Comparison of ENCODE assay signal across 9 mouse cellular contexts in the genomic region with DNA sequence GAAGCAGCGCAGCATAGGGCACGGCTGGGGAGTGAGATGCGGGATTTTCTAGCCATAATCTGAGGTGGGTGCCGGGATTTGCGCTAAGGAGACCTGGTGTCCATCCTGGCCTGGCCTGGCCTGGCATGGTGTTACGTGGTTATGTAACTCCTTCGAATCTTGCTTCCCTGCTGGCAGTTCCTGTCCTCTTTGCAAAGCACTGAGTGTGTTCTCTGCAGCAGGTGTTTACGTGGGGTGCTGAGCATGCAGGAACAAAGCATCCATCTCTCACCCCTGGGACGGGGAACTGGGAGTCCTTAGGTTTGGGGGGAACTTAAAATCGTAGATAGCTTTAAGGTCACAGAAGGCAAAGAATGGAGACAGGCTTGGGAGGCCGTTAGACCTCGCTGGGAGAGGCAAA. TPM values are rescaled to one million over a fixed set of nuclear protein-coding genes. Genes with fewer than 3 reads are reported as not detected.
DNase-seq lines count a peak whose midpoint lies in the region; ATAC-seq and TF ChIP-seq lines count a peak whose summit lies in the region.
"Had no signal": no experiment of that assay in that cellular context is flagged by ENCODE, and none has a peak within 500 bp of the region (broad histone marks: within the 10 kb centered on the region; RNA-seq: fewer than 3 reads in every experiment).

No protein-coding gene starts in this region.

- no peak overlapping the region for H3K4me3 ChIP-seq in heart, embryonic 11.5 days (ENCODE audit: low read depth, low read length)
- no peak overlapping the region for H3K4me3 ChIP-seq in intestine, embryonic 15.5 days (replicated peaks)
- H3K4me3 ChIP-seq in left cerebral cortex, adult 2 months: no peak overlapping the region

- intact Hi-C loops in heart, postnatal 10 days (cut with DNase I): no loop called here
- intact Hi-C loops in left cerebral cortex, adult 2 months (cut with DNase I): no loop called here
- intact Hi-C loops in left cerebral cortex, postnatal 10 days (cut with DNase I): no loop called here

- peak overlapping the region; percentile 52; the same call in 1 of the 2 replicates for H3K9ac ChIP-seq in heart, embryonic 11.5 days (ENCODE audit: low read depth, low read length)
- H3K9ac ChIP-seq in intestine, embryonic 15.5 days: no peak overlapping the region

- no peaks in the 10 kb centered on the region for H3K27me3 ChIP-seq in heart, embryonic 11.5 days (ENCODE audit: control insufficient read depth, insufficient read depth, low read length)
- no peaks in the 10 kb centered on the region for H3K27me3 ChIP-seq in intestine, embryonic 15.5 days (replicated peaks)

- H3K4me1 ChIP-seq in heart, embryonic 11.5 days (ENCODE audit: control insufficient read depth, insufficient read depth, low read length): peaks cover 84% of the 10 kb centered on the region
- peaks cover 47% of the 10 kb centered on the region for H3K4me1 ChIP-seq in intestine, embryonic 15.5 days (replicated peaks)

- no peak for DNase-seq in heart, postnatal 10 days
- DNase-seq in B cell, adult 2 months: peak; percentile 23 to 33
- peak; percentile 35 to 51 for DNase-seq in cerebellum, postnatal 14 days
- DNase-seq in embryo, embryonic 11 days: no peak
- no peak for DNase-seq in left cerebral cortex, adult 2 months (ENCODE audit: extremely low spot score in 1 of 2, low spot score in 2 of 2)
- no peak for DNase-seq in left cerebral cortex, postnatal 10 days (ENCODE audit: extremely low spot score in 1 of 2, low spot score in 2 of 2)
- DNase-seq: kidney, adult 8-10 months had no signal

- no peak overlapping the region for H3K4me2 ChIP-seq in heart, embryonic 11.5 days
- no peak overlapping the region for H3K4me2 ChIP-seq in intestine, embryonic 15.5 days (replicated peaks)

- H3K27ac ChIP-seq in heart, embryonic 11.5 days (ENCODE audit: low read depth, low read length): peak overlapping the region; percentile 81
- peak overlapping the region; percentile 60; the same call in 1 of the 2 replicates for H3K27ac ChIP-seq in intestine, embryonic 15.5 days
- no peak overlapping the region for H3K27ac ChIP-seq in left cerebral cortex, adult 2 months

- TF ChIP-seq CTCF in left cerebral cortex, adult 2 months (IDR thresholded peaks at IDR 0.05): no peak

- no peaks in the 10 kb centered on the region for H3K9me3 ChIP-seq in heart, embryonic 11.5 days (replicated peaks; ENCODE audit: control insufficient read depth, low read length)
- no peaks in the 10 kb centered on the region for H3K9me3 ChIP-seq in intestine, embryonic 15.5 days

- no peak for ATAC-seq in heart, embryonic 11.5 days (replicated peaks; ENCODE audit: insufficient number of reproducible peaks, low FRiP score, low TSS enrichment)
- no peak for ATAC-seq in intestine, embryonic 15.5 days

- H3K36me3 ChIP-seq in heart, embryonic 11.5 days (ENCODE audit: control insufficient read depth, insufficient read depth, low read length): no peaks in the 10 kb centered on the region
- H3K36me3 ChIP-seq in intestine, embryonic 15.5 days: no peaks in the 10 kb centered on the region

- 64% methylated on average over 12 of the region's 12 CpGs for WGBS in heart, embryonic 11.5 days (ENCODE audit: insufficient replicate concordance)
- 71% methylated on average over 12 of the region's 12 CpGs for WGBS in intestine, embryonic 15.5 days

RNA-seq across cellular contexts. Expression of a gene that starts 28.3 kb away (rescaled TPM):
- polyA plus RNA-seq in heart, embryonic 11.5 days (2014; fragmentation: Nextera tagmentation; extraction: Ambion mirVana): not detected in 2 replicates
- 10 to 100 TPM; 36.4 to 38.2 TPM for total RNA-seq in heart, postnatal 10 days (2021)
- polyA plus RNA-seq in intestine, embryonic 15.5 days (2015; fragmentation: Nextera tagmentation; extraction: Ambion mirVana): 1.3 and 2.0 TPM in 2 replicates
- under 1 TPM; 0.23 to 0.30 TPM for total RNA-seq in left cerebral cortex, adult 2 months (2021)
- total RNA-seq in left cerebral cortex, postnatal 10 days (2021): not detected

RNA-seq across cellular contexts. Expression of a gene that starts 44.8 kb away (rescaled TPM):
- polyA plus RNA-seq in heart, embryonic 11.5 days (2014; fragmentation: Nextera tagmentation; extraction: Ambion mirVana): 26.0 and 29.9 TPM in 2 replicates
- total RNA-seq in heart, postnatal 10 days (2021): 10 to 100 TPM; 51.3 to 52.6 TPM
- polyA plus RNA-seq in intestine, embryonic 15.5 days (2015; fragmentation: Nextera tagmentation; extraction: Ambion mirVana): 20.5 and 22.1 TPM in 2 replicates
- 10 to 100 TPM; 24.9 to 25.3 TPM for total RNA-seq in left cerebral cortex, adult 2 months (2021)
- 10 to 100 TPM; 23.1 to 23.4 TPM for total RNA-seq in left cerebral cortex, postnatal 10 days (2021)

Comparison
In these comparisons a context has a peak if more than half of its experiments do, and no peak if none do; other contexts are left out.
1. DNase-seq: peak in B cell, adult 2 months (2 of 2) and cerebellum, postnatal 14 days (2 of 2); none in heart, postnatal 10 days (0 of 2), embryo, embryonic 11 days (single experiment), left cerebral cortex, adult 2 months (0 of 2) and left cerebral cortex, postnatal 10 days (0 of 2).
2. RNA of a gene that starts 28.3 kb away (total RNA-seq): 36.4 to 38.2 TPM in heart, postnatal 10 days; 0.23 to 0.30 TPM in left cerebral cortex, adult 2 months and not detected in left cerebral cortex, postnatal 10 days; every median in the first group is over 10 times any median in the second.